Mouse (Mus musculus) heart, adult 9 months (tissue): ENCODE data around the gene Rnft1.

ENCODE experiments used
- DNase-seq, 2 experiments: peaks; one replicate each; pipeline ENCODE4 v3.0.0; 2022; ENCODE audit warnings: low spot score in 2 of 2

Rnft1 gene

GRCm38 (mm10) chr11:86484101-86484868 is at the start of gene Rnft1:
Gene Rnft1, plus strand, starts transcription at chr11:86484657.
- peak; percentile 98 for DNase-seq

GRCm38 (mm10) chr11:86436843-86437242 is 47.6 kb upstream of the Rnft1 start:
- DNase-seq: no peak

DNA sequence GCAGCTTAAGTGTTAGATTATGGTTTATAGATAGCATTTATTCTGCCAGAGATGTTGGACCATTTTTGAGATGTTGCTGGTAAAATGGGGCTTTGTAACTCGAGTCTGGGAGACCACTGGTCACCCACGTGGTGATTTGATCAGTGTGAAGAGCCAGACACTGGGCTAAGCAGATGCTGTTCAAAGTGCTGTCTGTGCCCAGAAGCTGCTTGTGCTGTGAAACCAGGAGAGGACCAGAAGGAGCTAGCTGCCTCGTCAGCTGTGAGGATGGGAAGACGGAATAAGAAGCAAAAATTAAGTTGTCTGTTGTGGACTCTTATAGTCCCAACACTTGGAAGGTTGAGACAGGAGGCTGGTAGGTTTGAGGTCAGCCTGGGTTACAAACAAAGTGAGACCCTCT is 46.2 kb upstream of the Rnft1 start:
- no peak for DNase-seq

GRCm38 (mm10) chr11:86440791-86441190 is 43.7 kb upstream of the Rnft1 start:
- no peak for DNase-seq

- DNase-seq: no peak
Observed at GRCm38 (mm10) chr11:86453991-86454390, 30.5 kb upstream of the Rnft1 start.

- no peak for DNase-seq
Observed at GRCm38 (mm10) chr11:86457545-86457944, 26.9 kb upstream of the Rnft1 start.

DNA sequence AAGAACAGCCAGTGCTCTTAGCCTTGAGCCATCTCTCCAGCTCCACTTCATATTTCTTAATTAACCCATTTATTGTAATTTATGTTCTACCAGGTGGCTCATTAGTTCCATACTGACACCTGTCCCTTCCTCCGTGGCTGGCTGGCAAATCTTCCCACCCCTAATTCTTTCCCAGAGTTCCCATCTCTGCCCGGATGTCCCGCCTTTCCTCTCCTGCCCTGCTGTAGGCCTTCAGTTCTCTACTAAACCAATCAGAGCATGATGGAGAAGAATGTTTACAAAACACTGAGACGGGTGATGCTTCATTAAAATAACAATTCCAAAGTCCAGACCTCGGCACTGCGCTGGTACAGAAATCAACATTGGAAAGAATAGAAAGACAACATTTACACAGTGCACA is 25.6 kb upstream of the Rnft1 start:
- DNase-seq: no peak

DNA sequence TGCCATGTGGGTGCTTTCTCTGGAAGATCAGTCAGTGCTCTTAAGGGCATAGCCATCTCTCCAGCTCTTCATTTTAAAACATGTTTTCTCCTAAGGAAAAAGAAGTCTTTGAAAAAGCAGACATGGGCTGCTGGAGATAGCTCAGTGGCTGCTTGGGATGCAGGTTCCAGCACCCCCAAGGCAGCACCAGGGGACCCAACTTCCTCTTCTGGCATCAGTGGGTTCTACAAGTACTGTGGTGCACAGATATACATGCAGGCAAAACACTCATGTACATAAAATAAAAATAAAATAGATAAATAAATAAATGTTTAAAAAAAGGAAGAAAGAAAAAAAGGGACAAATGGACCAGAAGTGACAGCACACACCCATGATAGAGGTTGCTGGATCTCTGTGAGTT is 21.9 kb upstream of the Rnft1 start:
- no peak for DNase-seq

GRCm38 (mm10) chr11:86464275-86464674 is 20.2 kb upstream of the Rnft1 start:
- peak in 1 of 2 experiments; percentile 12 for DNase-seq

DNA sequence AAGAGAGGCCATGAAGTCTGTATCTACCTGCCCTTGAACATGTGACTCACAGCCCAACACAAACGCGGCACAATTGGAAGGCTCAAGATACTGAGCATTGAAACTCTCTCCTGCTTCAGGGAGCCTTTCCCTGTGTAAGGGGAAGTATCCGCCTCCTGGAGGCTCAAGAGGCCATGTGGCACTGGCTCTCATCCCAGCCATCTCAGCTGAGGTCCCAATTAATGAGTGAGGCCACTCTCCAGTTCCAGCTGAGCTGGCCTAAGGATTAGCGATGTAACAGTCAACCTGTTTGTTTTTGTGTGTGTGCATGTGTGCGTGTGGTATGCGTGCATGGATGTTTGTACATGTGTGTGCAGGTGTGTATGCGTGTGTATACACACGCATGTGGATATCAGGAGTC is 16.1 kb upstream of the Rnft1 start:
- DNase-seq: no peak

GRCm38 (mm10) chr11:86468971-86469370 is 15.5 kb upstream of the Rnft1 start:
- DNase-seq: no peak

- peak in 1 of 2 experiments; percentile 2 for DNase-seq
Observed at GRCm38 (mm10) chr11:86471785-86472184, 12.7 kb upstream of the Rnft1 start.

DNA sequence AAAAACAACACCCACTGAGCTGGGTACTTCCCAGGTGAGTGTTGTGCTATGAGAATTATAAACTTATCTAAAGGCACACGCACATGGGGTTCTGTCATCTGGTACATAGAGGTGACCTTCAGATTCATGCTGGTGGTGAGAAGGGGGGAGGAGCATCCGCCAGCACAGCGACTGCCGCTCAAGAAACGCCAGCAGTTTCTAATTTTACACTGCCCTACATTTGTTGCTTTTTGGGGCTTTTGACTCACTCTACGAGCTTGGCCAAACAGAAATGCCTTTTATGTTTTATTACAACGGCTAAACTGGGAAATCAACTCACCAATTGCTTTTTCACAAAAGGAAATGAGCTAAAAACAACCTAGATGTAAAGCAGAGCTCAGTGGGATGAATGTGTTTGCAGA is 11.7 kb upstream of the Rnft1 start:
- DNase-seq: peak; percentile 25 to 36

DNA sequence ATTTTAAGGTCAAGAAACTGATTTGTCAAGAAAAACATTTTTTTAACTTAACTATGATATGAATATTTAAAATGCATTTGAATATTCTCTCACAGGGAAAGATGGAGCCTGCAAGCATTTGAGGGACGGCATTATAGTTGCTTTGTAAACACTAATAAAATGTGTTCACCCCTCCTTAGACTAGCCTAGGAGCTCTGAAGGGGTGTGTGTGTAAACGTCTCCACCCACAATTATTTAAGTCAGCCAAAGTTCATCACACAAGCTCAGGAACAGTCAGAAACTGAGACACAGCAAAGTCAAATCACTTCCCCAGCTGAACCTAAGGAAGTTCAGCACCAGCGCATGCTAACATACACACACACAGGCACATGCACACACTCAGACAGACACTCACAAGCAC is 10.9 kb upstream of the Rnft1 start:
- DNase-seq: no peak

- DNase-seq: peak in 1 of 2 experiments; percentile 48
Observed at GRCm38 (mm10) chr11:86484910-86485510, 553 bp downstream of the Rnft1 start.

- DNase-seq: no peak
Observed at GRCm38 (mm10) chr11:86490782-86491181, 6.3 kb downstream of the Rnft1 start.

GRCm38 (mm10) chr11:86497356-86497755 is 12.9 kb downstream of the Rnft1 start:
- DNase-seq: no peak

DNA sequence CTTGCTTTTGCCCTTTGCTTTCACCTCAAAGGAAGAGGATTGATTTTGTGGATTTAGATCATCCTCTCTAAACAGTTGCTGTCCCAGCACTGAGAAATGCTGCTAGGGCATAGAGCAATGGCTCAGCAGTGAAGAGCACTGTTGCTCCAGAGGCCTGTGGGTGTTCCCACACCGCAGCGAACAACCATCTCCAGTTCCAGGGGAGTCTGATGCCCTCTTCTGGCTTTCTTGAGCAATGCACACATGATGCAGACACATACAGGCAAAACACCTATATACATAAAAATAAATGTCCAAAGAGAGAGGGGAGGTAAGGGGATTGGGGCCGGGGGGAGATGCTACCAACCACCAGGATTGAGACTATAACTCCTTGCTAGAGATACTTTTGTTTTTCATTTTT is 13.5 kb downstream of the Rnft1 start:
- DNase-seq: no peak

- DNase-seq: no peak
Observed at GRCm38 (mm10) chr11:86500795-86501194, 16.3 kb downstream of the Rnft1 start.

GRCm38 (mm10) chr11:86503121-86503520 is 18.7 kb downstream of the Rnft1 start:
- no peak for DNase-seq

- DNase-seq: no peak
Observed at GRCm38 (mm10) chr11:86507334-86507733, 22.9 kb downstream of the Rnft1 start.

DNA sequence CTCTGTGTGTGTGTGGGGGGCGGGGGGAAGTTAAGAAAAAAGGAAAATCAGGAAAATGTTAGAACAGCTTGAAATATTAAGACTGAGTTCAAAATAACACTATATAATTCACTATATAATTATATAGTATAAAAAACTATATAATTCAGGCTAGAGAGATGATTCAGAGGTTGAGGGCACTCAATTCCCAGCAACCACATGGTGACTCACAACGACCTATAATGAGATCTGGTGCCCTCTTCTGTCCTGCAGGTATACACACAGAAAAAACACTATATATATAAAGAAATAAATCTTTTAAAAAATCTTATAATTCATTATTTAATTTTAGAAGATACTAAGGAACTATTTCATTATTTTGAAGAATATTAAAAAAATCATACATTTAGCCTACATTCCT is 23.5 kb downstream of the Rnft1 start:
- DNase-seq: no peak

- DNase-seq: no peak
Observed at GRCm38 (mm10) chr11:86516620-86517019, 32.2 kb downstream of the Rnft1 start.
